Mouse (Mus musculus) thymus, adult 2 months (tissue): Measurements from ENCODE around the gene Cage1. TPM values are rescaled to one million over a fixed set of nuclear protein-coding genes. Genes with fewer than 3 reads are reported as not detected.

Experiments
- DNase-seq: peaks from one replicate; pipeline ENCODE4 v3.0.0; 2021
- H3K27ac ChIP-seq: fragments of 200-500 bp; 2 replicates; pipeline ENCODE4 v1.5.1; 2012; ENCODE audit warnings: low read length, control low read depth; ENCODE audit not compliant: control insufficient read depth, insufficient read depth
- H3K27me3 ChIP-seq: fragments of 200-500 bp; 2 replicates; pipeline ENCODE4 v1.6.1; 2012; ENCODE audit warnings: mild to moderate bottlenecking, low read length, moderate library complexity, mixed read lengths; ENCODE audit not compliant: control insufficient read depth, insufficient read depth
- H3K36me3 ChIP-seq: fragments of 200-500 bp; 2 replicates; pipeline ENCODE4 v1.6.1; 2012; ENCODE audit warnings: mild to moderate bottlenecking, low read length, moderate library complexity; ENCODE audit not compliant: control insufficient read depth, insufficient read depth
- H3K4me1 ChIP-seq: fragments of 200-500 bp; replicated peaks from 2 replicates; pipeline ENCODE4 v1.6.1; 2012; ENCODE audit warnings: low read length; ENCODE audit not compliant: control insufficient read depth, insufficient read depth
- H3K4me3 ChIP-seq: fragments of 200-500 bp; 2 replicates; pipeline ENCODE4 v1.5.1; 2012; ENCODE audit warnings: mild to moderate bottlenecking, low read length, control low read depth, moderate library complexity; ENCODE audit not compliant: control insufficient read depth, insufficient read depth
- CTCF ChIP-seq: fragments of 200-500 bp; IDR thresholded peaks from 2 replicates; pipeline ENCODE4 v1.5.1; 2012; ENCODE audit warnings: mild to moderate bottlenecking, control low read depth, low read length, moderate library complexity, borderline replicate concordance; ENCODE audit not compliant: control insufficient read depth, poor library complexity, insufficient read depth; ENCODE audit errors: extremely low read depth
- POLR2A ChIP-seq: fragments of 200-500 bp; IDR thresholded peaks from 2 replicates; pipeline ENCODE4 v1.6.1; 2012; ENCODE audit warnings: mild to moderate bottlenecking, low read length, control low read depth, moderate library complexity; ENCODE audit not compliant: control insufficient read depth, poor library complexity, insufficient read depth; ENCODE audit errors: extremely low read depth
- WGBS: fragments of 180-500 bp; shearing (Covaris S2); methylation state at CpG from one replicate; pipeline ENCODE4 v1.1.7; 2018; 5-methylcytosine and 5-hydroxymethylcytosine counted together
- polyA plus RNA-seq: library from polyadenylated mRNA; depleted of rRNA; stranded (reverse); fragments of >200 nt; gene quantifications from 2 replicates; pipeline ENCODE4 v1.2.3, GENCODE M21; 2012

Cage1 gene
- polyA plus RNA-seq, 1 experiment, result 0.16 TPM

DNA sequence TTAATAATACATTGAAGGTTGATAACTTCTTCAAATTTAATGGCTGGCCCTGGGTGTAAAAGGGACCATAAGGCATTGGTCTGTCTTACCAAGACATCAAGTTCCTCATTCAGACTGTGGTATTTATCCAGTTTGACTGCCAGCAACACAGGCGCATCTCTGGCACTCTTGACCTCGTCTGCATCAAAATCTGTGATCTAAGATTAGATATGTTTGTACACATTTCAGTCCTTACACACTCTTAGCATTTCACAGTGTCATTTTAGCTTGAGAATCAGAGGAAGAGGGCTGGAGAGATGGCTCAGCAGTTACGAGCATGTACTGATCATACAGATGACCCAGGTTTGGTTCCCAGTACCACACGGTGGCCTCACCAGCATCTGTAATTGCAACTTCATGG, 21.3 kb downstream of the Cage1 start:
- no peak for DNase-seq
- no peaks in the 10 kb centered on the region for H3K27me3 ChIP-seq
- TF ChIP-seq POLR2A (no peak), CTCF (no peak)
- peaks cover 1% of the 10 kb centered on the region for H3K4me1 ChIP-seq
- no peak overlapping the region for H3K27ac ChIP-seq
- H3K36me3 ChIP-seq, result no peaks in the 10 kb centered on the region
- no peak overlapping the region for H3K4me3 ChIP-seq
- WGBS, result 91% methylated on average over 4 of the region's 4 CpGs

DNA sequence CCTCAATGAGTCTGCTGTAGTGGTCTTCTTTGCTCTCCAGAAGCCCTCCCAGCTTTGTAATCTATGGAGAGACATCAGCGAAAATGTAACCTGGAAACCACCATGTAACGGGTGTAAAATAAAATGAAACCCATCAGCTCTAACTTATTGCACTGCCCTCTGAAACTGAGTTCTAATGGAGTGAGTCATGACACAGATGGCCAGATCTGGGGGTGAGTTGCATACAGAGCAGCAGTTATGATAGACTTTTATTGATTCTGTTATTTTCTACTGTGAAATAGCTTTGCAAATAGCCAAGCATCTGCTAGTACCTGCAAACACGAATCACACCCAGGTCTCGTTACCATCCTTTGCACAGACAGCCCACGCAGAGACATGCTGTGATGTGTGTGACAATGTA, 24.4 kb downstream of the Cage1 start:
- no peak overlapping the region for H3K27ac ChIP-seq
- no peak for TF ChIP-seq POLR2A
- TF ChIP-seq CTCF, result no peak
- H3K36me3 ChIP-seq, result no peaks in the 10 kb centered on the region
- no peaks in the 10 kb centered on the region for H3K27me3 ChIP-seq
- WGBS, result 92% methylated on average over 5 of the region's 5 CpGs
- peaks cover 11% of the 10 kb centered on the region for H3K4me1 ChIP-seq
- no peak for DNase-seq
- no peak overlapping the region for H3K4me3 ChIP-seq

DNA sequence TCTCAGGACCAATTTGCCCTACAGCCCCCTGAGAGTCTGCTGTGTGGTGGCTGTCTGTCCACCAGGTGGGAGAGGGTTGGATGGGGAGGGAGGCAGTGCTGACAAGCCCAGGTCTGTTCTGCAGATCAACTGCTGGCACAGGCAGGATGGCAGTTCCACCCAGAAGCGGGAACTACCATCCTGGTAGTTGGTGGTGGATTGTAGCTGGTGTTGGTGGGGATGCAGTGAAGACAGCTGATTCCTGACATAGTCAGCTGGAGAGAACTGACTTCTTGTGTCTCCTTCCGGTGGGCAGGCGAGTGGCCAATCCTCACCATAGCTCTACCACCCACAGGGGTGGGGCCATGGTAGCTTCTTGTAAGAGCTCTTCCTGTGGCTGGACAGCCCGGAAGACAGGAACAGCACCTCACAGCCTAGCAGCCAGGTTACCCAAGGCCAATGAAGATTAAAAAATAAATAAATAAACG, 26.4 kb downstream of the Cage1 start:
- Histone ChIP-seq H3K4me3 (no peak overlapping the region), H3K36me3 (no peaks in the 10 kb centered on the region), H3K27me3 (no peaks in the 10 kb centered on the region), H3K4me1 (peaks cover 11% of the 10 kb centered on the region), H3K27ac (peak overlapping the region; percentile 53)
- no peak for TF ChIP-seq CTCF
- TF ChIP-seq POLR2A, result no peak
- DNase-seq, result no peak
- 20% methylated on average over 5 of the region's 5 CpGs for WGBS

GRCm38 (mm10) chr13:38009721-38010408, 27.0 kb downstream of the Cage1 start:
- Histone ChIP-seq H3K4me1 (peaks cover 11% of the 10 kb centered on the region), H3K27ac (peak overlapping the region; percentile 53), H3K27me3 (no peaks in the 10 kb centered on the region), H3K4me3 (no peak overlapping the region), H3K36me3 (no peaks in the 10 kb centered on the region)
- 25% methylated on average over 5 of the region's 5 CpGs for WGBS
- DNase-seq, result no peak
- TF ChIP-seq POLR2A (no peak), CTCF (no peak)

GRCm38 (mm10) chr13:38007972-38008371, 28.9 kb downstream of the Cage1 start:
- 98% methylated on average over 2 of the region's 2 CpGs for WGBS
- Histone ChIP-seq H3K36me3 (no peaks in the 10 kb centered on the region), H3K4me3 (no peak overlapping the region), H3K27ac (no peak overlapping the region), H3K27me3 (no peaks in the 10 kb centered on the region), H3K4me1 (peaks cover 11% of the 10 kb centered on the region)
- no peak for DNase-seq
- TF ChIP-seq CTCF (no peak), POLR2A (no peak)

DNA sequence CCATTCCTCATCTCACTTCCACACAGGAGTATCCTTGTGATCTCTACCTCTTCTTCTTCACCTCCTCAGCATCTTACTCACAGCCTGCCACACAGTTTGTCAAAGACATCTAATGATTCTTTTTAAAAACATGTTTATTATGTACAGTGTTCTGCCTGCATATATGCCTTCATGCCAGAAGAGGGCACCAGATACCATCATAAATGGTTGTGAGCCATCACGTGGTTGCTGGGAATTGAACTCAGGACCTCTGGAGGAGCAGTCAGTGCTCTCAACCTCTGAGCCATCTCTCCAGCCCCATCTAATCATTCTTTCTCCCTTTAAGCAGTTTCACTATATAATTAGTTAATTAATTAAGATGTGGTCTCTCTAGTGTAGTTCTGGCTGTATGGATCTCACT, 34.4 kb downstream of the Cage1 start:
- Histone ChIP-seq H3K4me1 (no peaks in the 10 kb centered on the region), H3K36me3 (no peaks in the 10 kb centered on the region), H3K27me3 (no peaks in the 10 kb centered on the region), H3K27ac (no peak overlapping the region), H3K4me3 (no peak overlapping the region)
- TF ChIP-seq CTCF, result no peak
- no peak for TF ChIP-seq POLR2A
- no peak for DNase-seq
- 73% methylated on average over 1 of the region's 1 CpGs for WGBS

DNA sequence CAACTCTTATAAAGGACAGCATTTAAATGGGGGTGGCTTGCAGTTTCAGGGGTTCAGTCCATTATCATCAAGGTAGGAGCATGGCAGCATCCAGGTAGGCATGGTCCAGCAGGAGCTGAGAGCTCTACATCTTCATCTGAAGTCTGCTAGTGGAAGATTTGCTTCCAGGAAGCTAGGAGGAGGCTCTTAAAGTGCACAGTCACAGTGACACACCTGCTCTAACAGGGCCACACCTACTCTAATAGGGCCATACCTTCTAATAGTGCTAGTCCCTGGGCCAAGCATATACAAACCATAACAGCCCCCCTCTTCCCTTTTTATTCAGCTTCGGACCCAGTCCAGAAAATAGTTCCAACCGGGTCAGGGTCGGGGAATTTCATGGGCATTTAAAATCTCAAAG, 37.2 kb downstream of the Cage1 start:
- H3K4me3 ChIP-seq, result no peak overlapping the region
- H3K36me3 ChIP-seq, result no peaks in the 10 kb centered on the region
- WGBS, result 88% methylated on average over 3 of the region's 3 CpGs
- DNase-seq, result no peak
- no peak overlapping the region for H3K27ac ChIP-seq
- H3K4me1 ChIP-seq, result no peaks in the 10 kb centered on the region
- TF ChIP-seq POLR2A (no peak), CTCF (no peak)
- H3K27me3 ChIP-seq, result no peaks in the 10 kb centered on the region
